Mouse (Mus musculus): ENCODE measurements around the gene Epha4.

Gene Epha4

GRCm38 (mm10) chr1:77512431-77513195 lies 2.3 kb downstream of the Epha4 start:
- DNase-seq (ENCODE audit: low spot score), result no peak

- no peak for DNase-seq (ENCODE audit: low spot score)
Measured at GRCm38 (mm10) chr1:77512059-77512407, 2.9 kb downstream of the Epha4 start.

- no peak for DNase-seq (ENCODE audit: low spot score)
Measured at GRCm38 (mm10) chr1:77511372-77512058, 3.4 kb downstream of the Epha4 start.

- DNase-seq (ENCODE audit: low spot score), result no peak
Measured at GRCm38 (mm10) chr1:77510623-77511022, 4.3 kb downstream of the Epha4 start.

- no peak for DNase-seq (ENCODE audit: low spot score)
Measured at GRCm38 (mm10) chr1:77506856-77507200, 8.1 kb downstream of the Epha4 start.

- DNase-seq (ENCODE audit: low spot score), result no peak
Measured at GRCm38 (mm10) chr1:77506038-77506855, 8.6 kb downstream of the Epha4 start.

GRCm38 (mm10) chr1:77505263-77505662 lies 9.6 kb downstream of the Epha4 start:
- no peak for DNase-seq (ENCODE audit: low spot score)

GRCm38 (mm10) chr1:77504813-77505212 lies 10.1 kb downstream of the Epha4 start:
- no peak for DNase-seq (ENCODE audit: low spot score)

GRCm38 (mm10) chr1:77503711-77504181 lies 11.1 kb downstream of the Epha4 start:
- DNase-seq (ENCODE audit: low spot score), result no peak

GRCm38 (mm10) chr1:77502554-77503119 lies 12.3 kb downstream of the Epha4 start:
- DNase-seq (ENCODE audit: low spot score), result no peak

GRCm38 (mm10) chr1:77501363-77501933 lies 13.4 kb downstream of the Epha4 start:
- no peak for DNase-seq (ENCODE audit: low spot score)

GRCm38 (mm10) chr1:77497506-77497905 lies 17.4 kb downstream of the Epha4 start:
- DNase-seq (ENCODE audit: low spot score), result no peak

GRCm38 (mm10) chr1:77496468-77497181 lies 18.3 kb downstream of the Epha4 start:
- no peak for DNase-seq (ENCODE audit: low spot score)

- DNase-seq (ENCODE audit: low spot score), result no peak
Measured at GRCm38 (mm10) chr1:77495790-77496158, 19.1 kb downstream of the Epha4 start.

- DNase-seq (ENCODE audit: low spot score), result no peak
Measured at GRCm38 (mm10) chr1:77495030-77495789, 19.7 kb downstream of the Epha4 start.

GRCm38 (mm10) chr1:77493841-77494635 lies 20.9 kb downstream of the Epha4 start:
- DNase-seq (ENCODE audit: low spot score), result no peak

- DNase-seq (ENCODE audit: low spot score), result no peak
Measured at GRCm38 (mm10) chr1:77490166-77490565, 24.7 kb downstream of the Epha4 start.

- DNase-seq (ENCODE audit: low spot score), result no peak
Measured at GRCm38 (mm10) chr1:77489387-77489786, 25.5 kb downstream of the Epha4 start.

GRCm38 (mm10) chr1:77487856-77488462 lies 26.9 kb downstream of the Epha4 start:
- DNase-seq (ENCODE audit: low spot score), result no peak

All from testis, postnatal 10 days (tissue).